Mouse (Mus musculus) urinary bladder, postnatal 10 days (tissue): ENCODE data around the gene D930020B18Rik.

Experiments
- DNase-seq: peaks from one replicate; pipeline ENCODE4 v3.0.0; 2022; ENCODE audit warnings: low spot score

The D930020B18Rik gene

DNA sequence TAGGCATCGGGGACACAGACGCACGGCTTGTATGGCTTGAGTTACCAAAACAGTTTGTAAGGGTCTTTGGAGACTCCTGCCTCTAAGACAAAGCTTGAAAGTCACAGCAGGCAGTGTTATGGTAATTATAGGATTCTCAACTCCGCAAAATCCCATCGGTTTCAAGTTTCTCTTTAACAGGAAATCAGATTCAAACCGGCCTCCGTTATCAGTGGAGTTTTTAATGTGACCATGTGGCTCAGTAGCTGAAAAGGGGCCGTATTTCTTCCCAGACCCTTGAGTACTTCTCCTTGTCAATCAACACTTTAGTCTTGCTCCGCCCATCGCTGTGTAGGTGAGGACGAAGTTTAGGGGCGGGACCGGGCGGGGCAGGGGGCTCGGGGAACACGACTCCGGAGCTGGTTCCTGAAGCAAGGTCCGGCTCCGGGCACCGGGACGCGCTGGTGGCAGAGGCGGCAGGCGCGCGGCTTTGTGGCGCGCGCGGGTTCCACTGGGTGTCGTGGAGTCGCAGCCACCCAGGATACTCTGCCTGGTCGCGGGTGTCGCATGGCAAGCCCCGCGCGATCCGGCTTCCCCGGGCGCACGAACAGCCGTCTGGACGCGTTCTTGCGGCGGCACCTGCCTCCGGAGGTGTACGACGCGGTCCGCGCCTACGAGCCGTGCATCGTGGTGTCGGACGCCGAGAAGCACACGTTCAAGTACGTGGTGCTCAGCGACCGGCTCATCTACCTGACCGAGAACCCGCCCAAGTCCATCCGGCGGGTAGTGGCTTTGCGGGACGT lies at the start of gene D930020B18Rik:
Gene D930020B18Rik (plus strand): TSS at position 317 of the 782 bp plus-strand sequence.
- no peak for DNase-seq

GRCm38 (mm10) chr10:121596580-121596979 lies 44.8 kb upstream of the D930020B18Rik start:
- no peak for DNase-seq

DNA sequence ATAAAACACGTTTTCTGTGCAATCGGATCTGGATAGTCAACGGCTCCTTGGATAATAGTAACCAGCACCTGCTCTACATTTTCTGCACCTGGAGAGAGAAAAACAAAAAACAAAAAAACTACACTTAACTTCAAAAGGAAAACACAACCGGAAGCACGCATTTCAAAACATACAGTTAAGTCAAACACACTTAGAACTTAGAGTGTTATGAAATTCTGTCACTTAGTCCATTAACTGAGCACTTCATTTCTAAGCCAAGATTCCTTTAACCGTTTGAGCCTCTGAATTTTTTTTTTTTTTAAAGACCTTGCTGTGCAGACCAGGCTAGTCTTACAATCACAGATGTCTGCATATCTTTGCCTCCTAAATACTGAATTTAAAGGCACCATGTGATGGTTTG lies 40.1 kb upstream of the D930020B18Rik start:
- DNase-seq = no peak

DNA sequence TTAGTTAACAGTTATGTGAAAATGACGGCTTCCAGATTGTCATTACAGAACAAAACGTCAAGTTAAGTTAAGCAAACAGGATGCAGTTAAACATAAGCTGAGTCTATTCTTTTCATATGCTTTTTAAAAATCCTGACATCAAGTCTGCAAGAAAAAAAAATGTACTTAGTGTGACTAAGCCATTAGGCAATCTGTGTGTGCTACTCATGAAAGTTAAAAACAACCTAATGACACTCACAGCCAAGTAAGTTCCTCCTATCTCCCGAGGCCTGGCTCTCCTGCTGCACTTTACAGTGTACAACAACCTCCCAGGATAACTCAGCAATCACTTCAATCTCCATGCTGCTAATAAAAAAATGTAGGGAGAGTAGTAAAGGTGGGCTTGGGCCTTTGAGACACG lies 37.8 kb upstream of the D930020B18Rik start:
- DNase-seq = no peak

DNA sequence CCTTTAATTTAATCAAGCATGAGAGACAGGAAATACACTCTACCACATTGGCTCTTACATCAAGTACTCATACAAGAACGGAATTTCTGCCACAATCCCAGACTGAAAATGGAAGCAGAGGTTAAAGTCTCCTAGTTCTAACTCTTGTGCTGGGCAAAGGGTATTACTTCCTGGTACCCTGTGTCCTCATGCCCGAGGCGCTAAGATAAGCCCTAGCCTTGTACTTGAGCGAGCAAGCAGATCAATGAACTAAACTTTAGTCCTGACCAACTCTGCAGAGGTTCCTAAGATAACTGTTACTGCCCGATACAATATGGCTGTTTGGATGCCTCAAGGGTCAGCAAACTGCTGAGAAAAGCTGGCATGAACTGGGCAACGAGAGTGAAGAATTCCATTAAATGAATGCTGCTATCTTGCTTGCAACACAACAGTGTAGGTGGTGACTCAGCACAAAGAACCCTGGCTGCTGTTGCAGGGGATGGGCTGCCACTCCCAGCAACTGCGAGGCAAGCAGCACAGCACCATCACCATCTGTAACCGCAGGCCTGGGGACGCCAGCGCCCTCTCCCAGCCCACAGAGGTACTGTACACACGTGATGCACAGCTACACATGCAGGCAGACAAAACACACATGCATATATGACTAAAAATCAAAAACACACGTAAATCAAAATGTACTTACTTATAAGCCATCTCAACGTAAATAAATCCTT lies 36.6 kb upstream of the D930020B18Rik start:
- no peak for DNase-seq

DNA sequence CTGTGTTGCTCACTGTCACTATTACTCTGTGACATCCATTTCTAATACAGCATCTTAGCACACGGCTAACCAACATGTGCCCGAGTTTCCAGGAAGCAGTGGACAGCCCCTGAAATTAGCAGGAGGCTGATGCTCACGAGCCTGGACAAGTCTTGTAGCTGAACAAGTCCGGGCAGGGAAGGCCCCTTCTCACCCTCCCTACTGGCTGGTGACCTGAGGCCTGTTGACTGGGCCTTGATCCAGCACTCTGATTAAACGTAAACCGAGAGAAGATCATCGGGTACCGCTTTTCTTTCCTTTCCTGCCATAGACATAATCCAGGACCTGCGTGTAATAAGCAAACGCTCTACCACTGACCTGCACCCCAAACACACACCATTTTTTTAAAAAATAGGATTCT lies 33.2 kb upstream of the D930020B18Rik start:
- DNase-seq = no peak

GRCm38 (mm10) chr10:121611587-121611986 lies 29.8 kb upstream of the D930020B18Rik start:
- DNase-seq = no peak

DNA sequence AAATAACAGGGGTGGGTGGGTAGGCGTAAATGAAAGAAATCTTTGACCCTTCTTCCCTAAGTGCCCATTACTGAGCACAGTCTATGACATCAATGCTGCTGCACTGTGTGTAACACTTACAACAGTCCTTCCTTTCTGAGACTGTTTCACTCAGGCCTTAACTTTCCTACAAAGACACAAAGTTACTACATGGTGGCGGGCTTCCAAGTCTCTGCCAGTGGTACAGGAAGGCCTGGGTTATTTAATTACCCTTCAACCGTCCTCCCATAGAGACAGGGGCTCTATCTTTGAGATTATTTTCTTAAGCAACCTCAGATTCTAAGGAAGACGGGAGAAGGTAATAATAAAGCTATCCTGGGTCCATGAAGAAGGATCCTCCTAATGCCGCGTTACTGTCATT lies 28.9 kb upstream of the D930020B18Rik start:
- no peak for DNase-seq

DNA sequence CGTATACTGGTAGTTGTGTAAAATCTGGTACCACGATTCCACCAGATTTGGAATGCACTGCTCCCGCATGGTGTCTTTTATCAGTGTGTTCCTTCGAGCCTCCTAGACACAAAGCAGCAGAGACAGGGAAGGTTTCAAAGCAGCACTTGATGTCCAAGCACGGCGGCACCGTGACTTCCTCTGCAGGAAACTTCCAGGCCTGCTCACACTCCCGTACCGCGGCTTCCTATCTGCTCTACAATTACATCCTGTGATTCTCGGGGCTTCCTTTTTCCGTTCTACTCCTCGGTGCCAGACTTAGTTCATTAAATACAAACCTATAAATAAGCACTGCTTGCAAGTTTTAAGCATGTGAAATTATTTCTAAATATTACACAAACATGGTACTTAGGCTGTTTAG lies 27.8 kb upstream of the D930020B18Rik start:
- DNase-seq = no peak

- DNase-seq = no peak
Observed at GRCm38 (mm10) chr10:121615146-121615870, 26.1 kb upstream of the D930020B18Rik start.

GRCm38 (mm10) chr10:121615935-121616334 lies 25.5 kb upstream of the D930020B18Rik start:
- DNase-seq = no peak

GRCm38 (mm10) chr10:121622431-121622830 lies 19.0 kb upstream of the D930020B18Rik start:
- no peak for DNase-seq

DNA sequence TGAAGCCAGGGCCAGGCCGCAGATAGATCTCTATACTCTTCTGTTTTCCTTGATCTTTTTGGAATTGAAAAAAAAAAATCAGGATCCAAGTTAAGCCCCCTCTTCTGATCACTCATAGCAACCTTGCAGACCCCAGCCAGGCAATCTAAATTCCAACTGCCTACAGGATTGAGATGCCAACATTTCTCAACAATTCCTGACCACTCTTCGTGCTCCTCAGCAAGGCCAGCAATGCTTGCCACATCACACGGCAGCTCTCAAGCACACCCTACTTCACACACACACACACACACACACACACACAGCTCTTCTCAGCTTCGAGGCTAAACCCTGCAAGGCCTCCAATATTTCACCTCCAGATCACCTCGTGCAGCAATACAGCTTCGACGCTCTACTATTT lies 17.7 kb upstream of the D930020B18Rik start:
- DNase-seq = no peak

- DNase-seq = no peak
Observed at GRCm38 (mm10) chr10:121625006-121625405, 16.4 kb upstream of the D930020B18Rik start.

- DNase-seq = peak; percentile 23
Observed at GRCm38 (mm10) chr10:121625407-121626185, 15.8 kb upstream of the D930020B18Rik start.

DNA sequence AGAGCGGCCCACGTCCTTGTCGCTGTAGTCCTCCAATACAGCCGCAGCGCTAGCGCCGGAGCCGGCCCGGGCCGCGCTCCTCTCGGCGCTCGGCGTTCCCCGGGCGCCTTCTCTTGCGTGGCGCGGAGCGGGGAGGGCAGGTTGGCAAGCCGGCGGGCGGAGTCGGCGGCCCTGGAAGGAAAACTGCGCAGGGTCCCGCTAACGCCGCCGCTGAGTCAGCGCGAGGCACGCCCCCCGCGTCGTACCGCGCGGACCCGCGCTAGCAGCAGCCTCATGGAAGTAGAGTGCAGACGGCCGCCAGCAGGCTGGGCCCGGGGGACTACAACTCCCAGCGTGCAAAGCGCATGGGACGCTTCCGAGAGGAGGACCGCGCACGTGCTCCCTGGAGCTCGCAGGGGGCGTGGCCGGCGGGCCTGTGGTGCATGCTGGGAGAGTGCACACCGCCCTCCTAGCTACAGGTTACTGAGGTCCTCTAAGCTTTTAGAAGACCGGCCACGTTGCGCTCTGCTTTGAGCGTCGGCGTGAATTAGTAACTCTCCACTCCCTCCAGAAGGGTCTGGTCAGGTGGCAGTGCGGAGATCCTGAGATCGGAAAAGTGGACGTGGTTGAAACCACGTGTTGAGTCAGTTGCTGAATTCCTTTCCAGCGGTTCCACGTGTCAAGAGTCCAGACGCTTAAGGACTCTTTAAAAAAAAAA lies 15.1 kb upstream of the D930020B18Rik start, which contains the start of gene Xpot:
Gene Xpot (minus strand): TSS at position 147 of the 697 bp plus-strand sequence.
- peak; percentile 90 for DNase-seq

DNA sequence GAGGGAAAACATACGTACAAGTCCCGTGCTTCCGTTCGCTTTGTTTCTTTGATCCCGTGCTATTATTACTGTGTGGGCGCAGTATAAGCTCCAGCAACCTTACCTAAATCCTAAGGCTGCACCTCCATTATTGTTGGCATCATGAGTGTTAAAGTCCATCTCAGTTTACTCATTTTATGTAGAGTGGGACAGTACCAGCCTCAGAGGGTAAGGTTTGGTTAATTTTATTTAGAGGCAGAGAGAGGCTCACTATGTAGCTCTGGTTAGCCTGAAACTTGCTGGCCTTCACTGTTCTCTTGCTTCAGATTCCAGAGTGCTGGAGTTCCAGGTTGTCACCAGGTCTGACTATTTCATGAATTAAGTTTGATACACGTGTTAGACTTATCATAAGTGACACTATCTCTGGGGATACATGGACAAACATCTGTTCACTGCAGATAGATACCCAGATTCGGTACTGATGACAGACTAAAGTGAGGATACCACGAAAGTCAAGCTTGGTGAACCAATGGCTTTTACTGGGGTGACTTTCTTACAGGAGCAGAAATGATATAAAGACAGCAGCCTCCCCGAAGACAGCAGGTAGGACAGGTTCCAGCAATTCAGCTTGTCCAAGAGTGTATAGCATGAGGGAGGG lies 14.1 kb upstream of the D930020B18Rik start:
- no peak for DNase-seq

DNA sequence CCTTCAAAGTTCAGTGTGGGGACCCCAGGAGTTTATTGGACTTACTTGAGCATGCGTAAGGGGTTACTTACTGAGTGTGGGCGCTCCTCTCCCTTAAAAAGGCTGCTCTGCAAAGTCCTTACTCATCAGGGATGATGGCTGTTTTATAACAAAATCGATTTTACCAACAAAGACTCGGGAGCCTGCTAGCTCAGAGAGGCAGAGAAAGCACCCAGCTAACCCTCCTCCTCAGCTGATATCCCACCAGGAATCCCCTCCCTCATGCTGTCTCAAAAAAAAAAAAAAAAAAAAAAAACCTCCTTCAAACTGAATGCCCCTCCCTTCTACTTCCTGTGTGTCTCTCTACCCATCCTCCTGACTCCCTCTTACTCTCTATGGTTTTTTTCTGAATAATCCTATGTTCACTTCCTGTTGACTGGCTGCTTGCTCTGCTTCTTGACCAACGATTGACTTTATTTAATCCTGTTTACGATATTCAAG lies 12.8 kb upstream of the D930020B18Rik start:
- no peak for DNase-seq

- DNase-seq = no peak
Observed at GRCm38 (mm10) chr10:121634159-121634558, 7.2 kb upstream of the D930020B18Rik start.

DNA sequence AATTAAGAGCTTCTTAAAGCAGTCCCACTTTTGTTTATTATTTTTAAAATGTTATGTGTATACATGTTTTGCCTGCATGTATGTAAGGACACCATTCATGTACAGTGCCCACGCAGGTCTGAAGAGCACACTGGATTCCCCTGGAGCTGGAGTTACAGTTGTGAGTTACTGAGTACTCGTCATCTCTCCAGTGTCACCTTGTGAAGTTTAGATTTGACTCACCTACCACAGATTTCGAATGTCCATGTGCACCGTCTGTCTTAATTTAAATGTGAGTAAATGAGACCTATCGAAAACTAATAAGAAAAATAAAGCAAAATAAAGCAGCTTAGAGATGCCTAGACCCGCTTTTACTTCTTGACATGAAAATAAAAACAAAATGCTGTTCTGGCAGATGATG lies 5.1 kb upstream of the D930020B18Rik start:
- no peak for DNase-seq

- no peak for DNase-seq
Observed at GRCm38 (mm10) chr10:121639573-121639972, 1.8 kb upstream of the D930020B18Rik start.
